Mouse (Mus musculus): ENCODE data around the gene Irf7. TPM values are rescaled to one million over a fixed set of nuclear protein-coding genes. Genes with fewer than 3 reads are reported as not detected.

Gene Irf7
- polyA plus RNA-seq, 1 experiment: 30.7 TPM

DNA sequence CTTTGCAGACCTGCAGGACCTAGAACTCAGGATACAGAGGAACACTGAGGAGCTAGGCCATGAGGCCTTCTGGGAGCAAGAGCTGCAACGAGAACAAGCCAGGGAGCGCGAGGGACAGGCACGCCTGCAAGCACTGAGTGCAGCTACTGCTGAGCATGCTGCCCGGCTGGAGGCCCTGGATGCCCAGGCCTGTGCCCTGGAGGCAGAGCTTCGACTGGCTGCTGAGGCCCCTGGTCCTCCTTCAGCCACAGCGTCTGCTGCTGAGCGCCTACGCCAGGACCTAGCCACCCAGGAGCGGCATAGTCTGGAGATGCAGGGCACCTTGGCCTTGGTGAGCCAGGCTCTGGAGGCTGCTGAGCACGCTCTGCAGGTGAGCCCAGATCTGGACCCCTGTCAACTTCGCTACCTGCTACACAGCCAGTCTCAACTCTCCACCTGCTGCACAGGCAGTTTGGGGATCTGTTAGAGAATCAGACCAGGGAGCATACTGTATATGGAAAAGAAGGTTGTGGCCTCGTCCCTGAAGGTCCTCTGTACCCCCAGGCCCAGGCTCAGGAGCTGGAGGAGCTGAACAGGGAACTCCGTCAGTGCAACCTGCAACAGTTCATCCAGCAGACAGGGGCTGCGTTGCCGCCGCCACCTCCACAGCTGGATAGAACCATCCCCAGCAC, 48.8 kb downstream of the Irf7 start:
- no peak for TF ChIP-seq GATA1 (IDR thresholded peaks at IDR 0.05; ENCODE audit: low read length)

- TF ChIP-seq GATA1 (IDR thresholded peaks at IDR 0.05; ENCODE audit: low read length): no peak
Measured at GRCm38 (mm10) chr7:141216894-141217293, 49.4 kb downstream of the Irf7 start.

GRCm38 (mm10) chr7:141215880-141216733, 50.2 kb downstream of the Irf7 start:
- TF ChIP-seq GATA1 (IDR thresholded peaks at IDR 0.05; ENCODE audit: low read length): no peak

DNA sequence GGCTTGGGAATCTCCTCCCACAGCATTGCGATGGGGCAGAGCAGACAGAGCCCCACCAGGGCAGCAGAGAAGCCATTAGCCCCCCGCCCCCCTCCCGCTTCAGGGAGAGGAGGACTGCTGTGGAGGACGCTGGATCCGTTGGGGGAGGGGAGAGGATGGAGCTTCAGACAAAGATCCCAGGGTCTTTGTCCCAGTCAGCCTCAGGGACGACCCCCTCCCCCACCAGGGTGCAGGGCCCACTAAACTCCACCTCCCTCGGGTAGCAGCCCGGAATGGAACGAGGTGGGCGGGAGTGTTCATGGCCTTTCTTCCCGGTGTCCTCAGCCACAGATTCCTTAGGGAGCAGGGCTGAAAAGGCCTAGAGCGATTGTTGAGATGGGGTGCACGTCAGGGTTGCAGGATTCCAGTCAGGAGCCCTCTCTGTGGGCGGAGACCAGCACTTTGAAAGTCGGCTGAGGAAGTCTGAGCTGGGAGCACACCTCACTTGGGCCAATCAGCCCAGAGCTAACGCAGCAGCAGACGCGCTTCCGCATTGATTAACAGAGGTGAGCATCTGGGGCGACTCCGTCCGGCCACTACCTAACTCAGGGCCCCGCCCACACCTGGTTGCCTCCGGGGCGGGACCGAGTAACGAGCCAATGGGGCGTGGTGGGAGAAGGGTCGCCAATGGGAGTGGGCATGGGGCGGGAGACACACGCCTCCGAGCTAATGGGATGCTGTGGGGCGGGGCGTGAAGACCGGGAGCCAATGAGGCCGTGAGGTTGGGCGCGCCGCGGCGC, 51.0 kb downstream of the Irf7 start, which contains the start of gene Rassf7:
Gene Rassf7, plus strand, starts transcription at position 760 of the 779 bp plus-strand sequence.
- no peak for TF ChIP-seq GATA1 (IDR thresholded peaks at IDR 0.05; ENCODE audit: low read length)

GRCm38 (mm10) chr7:141214310-141214709, 52.0 kb downstream of the Irf7 start:
- TF ChIP-seq GATA1 (IDR thresholded peaks at IDR 0.05; ENCODE audit: low read length): no peak

- no peak for TF ChIP-seq GATA1 (IDR thresholded peaks at IDR 0.05; ENCODE audit: low read length)
Measured at GRCm38 (mm10) chr7:141213605-141214235, 52.6 kb downstream of the Irf7 start, which contains the start of gene Lmntd2. Gene Lmntd2, minus strand, starts transcription at chr7:141214080.

- TF ChIP-seq GATA1 (IDR thresholded peaks at IDR 0.05; ENCODE audit: low read length): no peak
Measured at GRCm38 (mm10) chr7:141213133-141213532, 53.1 kb downstream of the Irf7 start.

Other genes with a start within 250 kb of the Irf7 start
- gene Ifitm6, start 248.6 kb downstream of the Irf7 start, polyA plus RNA-seq (2012): not detected in 2 replicates
- not detected in 2 replicates for gene Gm17387, start 237.3 kb downstream of the Irf7 start, polyA plus RNA-seq (2012)
- not detected in 2 replicates for gene B4galnt4, start 205.4 kb downstream of the Irf7 start, polyA plus RNA-seq (2012)
- 0.05 TPM in 1 of 2 replicates, not detected in the other for gene Pkp3, start 188.3 kb downstream of the Irf7 start, polyA plus RNA-seq (2012)
- 7.2 and 9.5 TPM in 2 replicates for gene Sigirr, start 165.9 kb downstream of the Irf7 start, polyA plus RNA-seq (2012)
- not detected in 2 replicates for gene Ano9, start 148.7 kb downstream of the Irf7 start, polyA plus RNA-seq (2012)
- 49.9 and 62.6 TPM in 2 replicates for gene Ptdss2, start 144.1 kb downstream of the Irf7 start, polyA plus RNA-seq (2012)
- 1.5 and 14.6 TPM in 2 replicates for gene Rnh1, start 93.6 kb downstream of the Irf7 start, polyA plus RNA-seq (2012)
- gene Hras, start 72.5 kb downstream of the Irf7 start, polyA plus RNA-seq (2012): 46.6 and 52.7 TPM in 2 replicates
- gene Lrrc56, start 72.3 kb downstream of the Irf7 start, polyA plus RNA-seq (2012): 2.4 and 3.1 TPM in 2 replicates
- 0.08 and 0.10 TPM in 2 replicates for gene Lmntd2, start 52.4 kb downstream of the Irf7 start, polyA plus RNA-seq (2012)
- 12.7 and 20.3 TPM in 2 replicates for gene Rassf7, start 50.6 kb downstream of the Irf7 start, polyA plus RNA-seq (2012)
- 132 and 133 TPM in 2 replicates for gene Phrf1, start 37.7 kb downstream of the Irf7 start, polyA plus RNA-seq (2012)
- gene Cdhr5, start 10.3 kb upstream of the Irf7 start, polyA plus RNA-seq (2012): not detected in 2 replicates
- not detected in 2 replicates for gene Sct, start 12.7 kb upstream of the Irf7 start, polyA plus RNA-seq (2012)
- 0.03 TPM in 1 of 2 replicates, not detected in the other for gene Drd4, start 25.5 kb upstream of the Irf7 start, polyA plus RNA-seq (2012)
- 72.4 and 106 TPM in 2 replicates for gene Deaf1, start 61.2 kb upstream of the Irf7 start, polyA plus RNA-seq (2012)
- 8.7 and 9.3 TPM in 2 replicates for gene Tmem80, start 61.3 kb upstream of the Irf7 start, polyA plus RNA-seq (2012)
- gene Eps8l2, start 72.4 kb upstream of the Irf7 start, polyA plus RNA-seq (2012): not detected in 2 replicates
- 96.8 and 412 TPM in 2 replicates for gene Taldo1, start 125.7 kb upstream of the Irf7 start, polyA plus RNA-seq (2012)
- 16.2 and 16.7 TPM in 2 replicates for gene Gatd1, start 147.7 kb upstream of the Irf7 start, polyA plus RNA-seq (2012)
- gene Cend1, start 163.0 kb upstream of the Irf7 start, polyA plus RNA-seq (2012): not detected in 2 replicates
- 66.0 and 68.6 TPM in 2 replicates for gene Slc25a22, start 171.4 kb upstream of the Irf7 start, polyA plus RNA-seq (2012)
- 39.0 and 55.7 TPM in 2 replicates for gene Pidd1, start 177.5 kb upstream of the Irf7 start, polyA plus RNA-seq (2012)
- gene Rplp2, start 180.9 kb upstream of the Irf7 start, polyA plus RNA-seq (2012): 3,328 and 6,963 TPM in 2 replicates
- gene Pnpla2, start 188.7 kb upstream of the Irf7 start, polyA plus RNA-seq (2012): 61.7 and 77.3 TPM in 2 replicates
- 0.09 TPM in 1 of 2 replicates, not detected in the other for gene Cracr2b, start 194.6 kb upstream of the Irf7 start, polyA plus RNA-seq (2012)
- 15.2 and 30.8 TPM in 2 replicates for gene Cd151, start 200.9 kb upstream of the Irf7 start, polyA plus RNA-seq (2012)
- gene Polr2l, start 208.7 kb upstream of the Irf7 start, polyA plus RNA-seq (2012): 88.8 and 114 TPM in 2 replicates
- gene Tspan4, start 208.8 kb upstream of the Irf7 start, polyA plus RNA-seq (2012): 26.6 and 26.7 TPM in 2 replicates